Mouse (Mus musculus) midbrain, embryonic 14.5 days (tissue): ENCODE measurements at regions not wholly inside any gene's neighbourhood (a gene's known extent, or its start where the extent isn't known, plus 50 kb on each side); places are given as distances from the start of the nearest gene placed in this dataset.

ENCODE experiments used
- ATAC-seq: fragments of 200-750 bp; cut with Nextera tagmentation; 2 replicates; pipeline ENCODE4 v1.8.0; 2017; ENCODE audit warnings: moderate number of reproducible peaks, moderate library complexity; ENCODE audit not compliant: low FRiP score, low TSS enrichment
- DNase-seq: peaks from one replicate; pipeline ENCODE4 v3.0.0-alpha.2; 2015
- H3K27ac ChIP-seq: fragments of 300-500 bp; sonication (generic); replicated peaks from 2 replicates; pipeline ENCODE4 v1.5.1; 2014; ENCODE audit warnings: mild to moderate bottlenecking, low read depth, low read length, moderate library complexity
- H3K27me3 ChIP-seq: fragments of 300-500 bp; sonication (generic); 2 replicates; pipeline ENCODE4 v1.6.1; 2014; ENCODE audit warnings: low read length, control low read depth, mixed read lengths; ENCODE audit not compliant: control insufficient read depth, insufficient read depth
- H3K36me3 ChIP-seq: fragments of 300-500 bp; sonication (generic); 2 replicates; pipeline ENCODE4 v1.6.1; 2014; ENCODE audit warnings: low read length, control low read depth; ENCODE audit not compliant: control insufficient read depth, insufficient read depth
- H3K4me1 ChIP-seq: fragments of 300-500 bp; sonication (generic); 2 replicates; pipeline ENCODE4 v1.6.1; 2014; ENCODE audit warnings: mild to moderate bottlenecking, antibody characterized with exemption, low read length, control low read depth; ENCODE audit not compliant: control insufficient read depth, insufficient read depth
- H3K4me2 ChIP-seq: fragments of 300-500 bp; sonication (generic); 2 replicates; pipeline ENCODE4 v1.6.1; 2014; ENCODE audit warnings: mild to moderate bottlenecking, low read length, moderate library complexity
- H3K4me3 ChIP-seq: fragments of 300-500 bp; sonication (generic); replicated peaks from 2 replicates; pipeline ENCODE4 v1.5.1; 2014; ENCODE audit warnings: low read depth, low read length
- H3K9ac ChIP-seq: fragments of 300-500 bp; sonication (generic); replicated peaks from 2 replicates; pipeline ENCODE4 v1.6.1; 2014; ENCODE audit warnings: mild to moderate bottlenecking, low read length, moderate library complexity
- H3K9me3 ChIP-seq: fragments of 300-500 bp; sonication (generic); 2 replicates; pipeline ENCODE4 v1.6.1; 2016; ENCODE audit warnings: low read length, control low read depth, mixed read lengths; ENCODE audit not compliant: control insufficient read depth
- WGBS: fragments of 180-500 bp; shearing (Covaris S2); extraction: QIAGEN DNeasy Blood & Tissue Kit; methylation state at CpG from one replicate; pipeline ENCODE4 v1.1.7; 2014; 5-methylcytosine and 5-hydroxymethylcytosine counted together

GRCm38 (mm10) chr1:90373001-90373400, 169.2 kb downstream of the Ackr3 start:
- 64% methylated on average over 5 of the region's 5 CpGs for WGBS
- DNase-seq (no peak), ATAC-seq (no peak)
- Histone ChIP-seq H3K4me1 (0 out of 2 replicates have a peak, but pooled peaks cover 5% of the 10 kb centered on the region), H3K4me2 (no peak overlapping the region), H3K36me3 (no peaks in the 10 kb centered on the region), H3K4me3 (no peak overlapping the region), H3K9me3 (no peaks in the 10 kb centered on the region), H3K27me3 (no peaks in the 10 kb centered on the region), H3K27ac (no peak overlapping the region), H3K9ac (no peak overlapping the region)

GRCm38 (mm10) chr1:90374517-90374916, 170.7 kb downstream of the Ackr3 start:
- H3K4me2 ChIP-seq: no peak overlapping the region
- H3K36me3 ChIP-seq: no peaks in the 10 kb centered on the region
- peak overlapping the region; percentile 55 for H3K27ac ChIP-seq
- H3K9me3 ChIP-seq: no peaks in the 10 kb centered on the region
- 58% methylated on average over 12 of the region's 12 CpGs for WGBS
- H3K27me3 ChIP-seq: no peaks in the 10 kb centered on the region
- H3K4me3 ChIP-seq: no peak overlapping the region
- DNase-seq (peak; percentile 55), ATAC-seq (no peak)
- H3K9ac ChIP-seq: no peak overlapping the region
- H3K4me1 ChIP-seq: 0 out of 2 replicates have a peak, but pooled peaks cover 5% of the 10 kb centered on the region

- Histone ChIP-seq H3K4me1 (0 out of 2 replicates have a peak, but pooled peaks cover 1% of the 10 kb centered on the region), H3K27ac (no peak overlapping the region), H3K4me3 (no peak overlapping the region), H3K9me3 (no peaks in the 10 kb centered on the region), H3K36me3 (no peaks in the 10 kb centered on the region), H3K27me3 (no peaks in the 10 kb centered on the region), H3K4me2 (no peak overlapping the region), H3K9ac (no peak overlapping the region)
- ATAC-seq: no peak
- WGBS: 88% methylated on average over 9 of the region's 9 CpGs
- DNase-seq: no peak
Measured at GRCm38 (mm10) chr1:90380034-90380705, 176.4 kb downstream of the Ackr3 start.

GRCm38 (mm10) chr1:90382941-90383470, 179.2 kb downstream of the Ackr3 start:
- Histone ChIP-seq H3K4me3 (no peak overlapping the region), H3K27me3 (no peaks in the 10 kb centered on the region), H3K4me1 (no peaks in the 10 kb centered on the region), H3K27ac (no peak overlapping the region), H3K9me3 (no peaks in the 10 kb centered on the region), H3K4me2 (no peak overlapping the region), H3K36me3 (no peaks in the 10 kb centered on the region), H3K9ac (no peak overlapping the region)
- WGBS: 90% methylated on average over 11 of the region's 11 CpGs
- no peak for ATAC-seq
- DNase-seq: no peak

GRCm38 (mm10) chr1:90385024-90385423, 181.2 kb downstream of the Ackr3 start:
- no peak for ATAC-seq
- 85% methylated on average over 4 of the region's 4 CpGs for WGBS
- H3K36me3 ChIP-seq: no peaks in the 10 kb centered on the region
- H3K27ac ChIP-seq: no peak overlapping the region
- H3K9me3 ChIP-seq: no peaks in the 10 kb centered on the region
- no peak overlapping the region for H3K9ac ChIP-seq
- H3K4me1 ChIP-seq: no peaks in the 10 kb centered on the region
- no peak for DNase-seq
- H3K4me2 ChIP-seq: no peak overlapping the region
- H3K27me3 ChIP-seq: no peaks in the 10 kb centered on the region
- no peak overlapping the region for H3K4me3 ChIP-seq

- DNase-seq (no peak), ATAC-seq (no peak)
- Histone ChIP-seq H3K36me3 (no peaks in the 10 kb centered on the region), H3K9me3 (no peaks in the 10 kb centered on the region), H3K4me3 (no peak overlapping the region), H3K27ac (no peak overlapping the region), H3K4me2 (no peak overlapping the region), H3K4me1 (no peaks in the 10 kb centered on the region), H3K9ac (no peak overlapping the region), H3K27me3 (no peaks in the 10 kb centered on the region)
- WGBS: 92% methylated on average over 7 of the region's 7 CpGs
Measured at GRCm38 (mm10) chr1:90386792-90387191, 183.0 kb downstream of the Ackr3 start.

GRCm38 (mm10) chr1:90390422-90390821, 186.6 kb downstream of the Ackr3 start:
- no peak overlapping the region for H3K27ac ChIP-seq
- no peak overlapping the region for H3K4me2 ChIP-seq
- no peaks in the 10 kb centered on the region for H3K4me1 ChIP-seq
- DNase-seq (no peak), ATAC-seq (no peak)
- no peaks in the 10 kb centered on the region for H3K36me3 ChIP-seq
- WGBS: 87% methylated on average over 7 of the region's 7 CpGs
- H3K9me3 ChIP-seq: no peaks in the 10 kb centered on the region
- no peak overlapping the region for H3K9ac ChIP-seq
- H3K4me3 ChIP-seq: no peak overlapping the region
- no peaks in the 10 kb centered on the region for H3K27me3 ChIP-seq

- Histone ChIP-seq H3K9me3 (no peaks in the 10 kb centered on the region), H3K4me1 (no peaks in the 10 kb centered on the region), H3K4me3 (no peak overlapping the region), H3K9ac (no peak overlapping the region), H3K27ac (no peak overlapping the region), H3K36me3 (no peaks in the 10 kb centered on the region), H3K4me2 (no peak overlapping the region), H3K27me3 (no peaks in the 10 kb centered on the region)
- WGBS: 67% methylated on average over 5 of the region's 5 CpGs
- peak; percentile 52 for DNase-seq
- no peak for ATAC-seq
Measured at GRCm38 (mm10) chr1:90393861-90394260, 190.1 kb downstream of the Ackr3 start.

- H3K4me2 ChIP-seq: no peak overlapping the region
- H3K36me3 ChIP-seq: no peaks in the 10 kb centered on the region
- H3K9ac ChIP-seq: no peak overlapping the region
- H3K27ac ChIP-seq: no peak overlapping the region
- H3K4me3 ChIP-seq: no peak overlapping the region
- WGBS: 87% methylated on average over 5 of the region's 5 CpGs
- DNase-seq: no peak
- H3K9me3 ChIP-seq: no peaks in the 10 kb centered on the region
- H3K4me1 ChIP-seq: no peaks in the 10 kb centered on the region
- ATAC-seq: no peak
- no peaks in the 10 kb centered on the region for H3K27me3 ChIP-seq
Measured at GRCm38 (mm10) chr1:90395331-90396016, 191.7 kb downstream of the Ackr3 start.
